Mouse (Mus musculus) T-helper 1 cell (primary cell): ENCODE measurements at regions not wholly inside any gene's neighbourhood (a gene's known extent, or its start where the extent isn't known, plus 50 kb on each side); places are given as distances from the start of the nearest gene placed in this dataset.

Experiments
- in situ Hi-C: fragments of 300-600 bp; cut with MboI, MseI; formaldehyde crosslinking; loops from one replicate; pipeline ENCODE4 v1.15.1; 2025; ENCODE audit warnings: high pct_unique_total_duplicates

DNA sequence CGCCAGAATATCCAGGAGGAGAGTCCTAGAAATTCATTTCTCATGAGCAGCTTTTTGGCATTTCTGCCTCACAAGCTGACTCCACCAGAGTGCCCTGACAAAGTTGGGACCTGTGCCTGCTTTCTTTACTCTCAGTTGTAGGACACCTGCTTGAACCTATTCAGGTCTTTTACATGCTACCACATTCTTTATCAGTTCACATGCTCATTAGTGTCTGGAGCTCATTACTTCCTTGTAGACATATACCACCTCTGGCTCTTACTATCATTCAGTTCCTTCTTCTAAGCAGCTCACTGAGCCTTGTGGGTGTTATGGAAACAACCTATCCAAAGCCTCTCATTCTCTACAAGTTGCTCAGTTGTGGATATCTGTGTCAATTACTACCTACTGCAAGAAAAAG lies 363.4 kb upstream of the Gm5150 start:
- in situ Hi-C loops: loop anchor here (10.0 kb wide), 2 partner anchors 305 to 1665 kb away; no protein-coding TSS in a partner anchor

DNA sequence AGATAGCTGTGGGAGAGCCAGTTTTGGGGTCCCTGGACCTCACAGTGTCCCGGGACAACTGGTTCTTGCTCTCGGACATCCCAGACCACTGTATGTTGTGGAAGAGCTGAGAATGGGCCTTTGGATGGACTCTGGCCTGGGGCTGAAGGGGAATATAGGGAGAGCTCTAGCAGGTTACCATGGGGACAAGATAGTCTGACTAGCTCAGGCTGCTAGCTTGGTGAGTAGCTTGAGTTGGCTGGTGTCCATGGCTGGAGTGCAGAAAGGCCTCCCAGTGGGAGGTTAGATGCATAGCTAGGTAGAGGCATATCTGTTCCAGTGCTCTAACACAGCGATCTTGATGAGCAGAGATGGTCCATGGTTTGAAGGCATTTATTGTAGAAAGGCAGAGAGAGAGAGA lies 356.9 kb upstream of the Gm5150 start:
- in situ Hi-C loops: no loop called here

DNA sequence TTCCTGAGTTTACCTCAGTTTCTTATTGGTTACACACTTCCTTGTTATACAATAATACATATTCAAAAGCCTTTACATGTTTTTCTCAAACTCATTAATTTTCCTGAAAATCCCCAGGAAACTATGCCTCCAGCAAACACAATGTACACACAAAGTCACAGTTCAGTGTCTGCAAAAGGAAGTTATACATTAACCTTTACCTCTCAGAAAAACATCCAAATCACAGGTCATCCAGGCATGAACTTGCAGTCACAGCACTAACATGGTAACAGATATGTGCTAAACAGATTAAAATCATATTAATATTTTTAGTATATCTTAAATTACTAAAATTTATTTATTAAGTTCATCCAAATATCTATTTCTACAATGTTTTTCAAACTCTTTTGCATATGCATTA lies 352.8 kb upstream of the Gm5150 start:
- in situ Hi-C loops: no loop called here

DNA sequence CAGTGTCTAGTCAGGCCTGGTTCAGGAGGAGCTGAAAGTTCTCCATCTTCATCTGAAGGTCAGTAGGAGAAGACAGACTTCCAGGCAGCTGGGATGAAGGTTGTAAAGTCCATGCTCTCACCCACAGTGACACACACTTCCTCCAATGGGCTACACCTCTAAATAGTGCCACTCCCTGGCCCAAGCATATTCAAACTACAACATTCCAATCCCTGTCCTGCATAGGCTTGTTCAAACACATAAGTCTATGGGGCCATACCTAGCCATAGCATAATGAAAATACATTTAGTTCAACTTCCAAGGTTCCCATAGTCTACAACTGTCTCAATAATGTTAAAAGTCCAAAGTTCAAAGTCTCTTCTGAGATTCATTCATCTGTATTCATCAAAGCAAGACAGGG lies 324.5 kb upstream of the Gm5150 start:
- in situ Hi-C loops: no loop called here

DNA sequence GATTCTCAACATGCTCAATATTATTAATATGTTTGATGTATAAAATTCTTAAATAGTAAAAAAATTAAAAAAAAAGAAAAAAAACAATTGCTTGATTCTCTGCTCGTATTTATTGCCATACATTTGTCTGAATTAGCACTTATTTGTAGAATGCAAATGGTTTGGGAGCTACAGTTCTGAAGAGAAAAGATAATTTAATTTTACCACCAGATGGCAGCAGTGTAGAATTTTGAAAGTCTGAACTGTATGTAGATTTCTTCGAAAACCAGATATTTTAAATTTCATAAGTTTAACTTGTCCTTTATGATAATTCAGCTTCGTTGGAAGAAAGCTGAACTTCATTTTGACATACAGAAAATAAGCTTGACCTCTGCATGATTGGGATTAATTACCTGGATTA lies 304.6 kb upstream of the Gm5150 start:
- in situ Hi-C loops: loop anchor here (10.0 kb wide), 1 partner anchor 1514 kb away; no protein-coding TSS in a partner anchor

DNA sequence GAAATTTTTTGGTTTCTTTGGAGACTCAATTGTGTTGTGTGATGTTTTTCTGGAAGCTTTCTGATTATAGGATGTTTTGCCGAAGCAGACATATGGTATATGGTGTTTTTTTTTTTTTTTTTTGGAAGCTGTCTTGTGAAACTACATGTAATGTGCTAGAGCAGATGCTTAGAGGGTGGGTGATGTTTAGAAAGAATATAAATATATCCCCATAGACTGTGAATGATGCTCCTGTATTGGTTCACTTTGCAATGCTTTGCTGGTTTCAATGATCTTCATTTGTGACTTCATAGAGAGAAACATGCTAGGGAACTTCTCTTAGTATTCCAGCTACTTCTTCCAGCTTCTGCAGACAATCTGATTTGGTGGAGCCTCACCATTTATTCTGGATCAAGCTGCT lies 271.2 kb upstream of the Gm5150 start:
- in situ Hi-C loops: no loop called here
